Mouse (Mus musculus) frontal cortex, postnatal 36 days (tissue): ENCODE data around the gene Lrrc27.

Experiments
- DNase-seq, 2 experiments: peaks; one replicate each; pipeline ENCODE4 v3.0.0; 2022; ENCODE audit warnings: low spot score in 2 of 2

Gene Lrrc27

GRCm38 (mm10) chr7:139239432-139239831, 26.6 kb downstream of the Lrrc27 start:
- DNase-seq: no peak

GRCm38 (mm10) chr7:139246086-139246485, 33.3 kb downstream of the Lrrc27 start:
- DNase-seq: no peak

GRCm38 (mm10) chr7:139246931-139247880, 34.4 kb downstream of the Lrrc27 start:
- peak; percentile 50 to 70 for DNase-seq

DNA sequence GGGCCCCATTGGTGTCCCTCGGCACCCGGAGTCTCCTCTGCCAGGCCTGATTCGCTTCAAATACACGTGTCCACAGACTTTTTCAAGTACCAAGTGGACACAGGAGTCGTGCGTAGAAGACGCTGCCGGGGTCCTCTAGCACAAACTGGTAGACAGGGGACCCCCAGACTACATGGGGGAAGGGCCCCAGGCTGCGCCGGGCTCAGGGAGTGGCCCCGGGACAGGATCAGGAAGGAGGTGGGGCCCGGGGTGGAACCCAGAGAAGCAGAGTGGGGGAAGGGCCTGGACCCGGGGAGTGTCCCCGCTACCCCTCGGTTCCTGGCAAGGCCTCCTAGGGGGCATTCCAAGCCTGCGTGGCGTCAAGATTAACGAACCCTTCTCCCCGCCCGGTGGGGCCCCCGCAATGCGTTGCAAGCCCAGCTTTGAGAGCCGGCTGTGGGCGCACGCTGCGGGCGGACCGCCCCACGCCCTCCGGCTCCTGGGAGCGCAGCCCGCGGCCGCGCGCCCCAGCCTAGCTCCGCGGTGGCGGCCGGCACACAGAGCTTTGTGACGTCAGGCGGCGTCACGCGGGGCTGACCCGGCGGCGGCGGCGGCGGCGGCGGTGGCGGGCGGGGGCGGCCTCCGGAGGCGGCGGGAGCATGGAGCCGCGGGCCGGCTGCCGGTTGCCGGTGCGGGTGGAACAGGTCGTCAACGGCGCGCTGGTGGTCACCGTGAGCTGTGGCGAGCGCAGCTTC, 35.3 kb downstream of the Lrrc27 start, which contains the start of gene Pwwp2b:
Gene Pwwp2b, plus strand, starts transcription at position 602 of the 734 bp plus-strand sequence.
- DNase-seq: peak; percentile 69 to 72

- DNase-seq: no peak
These were observed 36.0 kb downstream of the Lrrc27 start for GRCm38 (mm10) chr7:139248615-139249405.

- no peak for DNase-seq
These were observed 36.8 kb downstream of the Lrrc27 start for GRCm38 (mm10) chr7:139249406-139250210.

DNA sequence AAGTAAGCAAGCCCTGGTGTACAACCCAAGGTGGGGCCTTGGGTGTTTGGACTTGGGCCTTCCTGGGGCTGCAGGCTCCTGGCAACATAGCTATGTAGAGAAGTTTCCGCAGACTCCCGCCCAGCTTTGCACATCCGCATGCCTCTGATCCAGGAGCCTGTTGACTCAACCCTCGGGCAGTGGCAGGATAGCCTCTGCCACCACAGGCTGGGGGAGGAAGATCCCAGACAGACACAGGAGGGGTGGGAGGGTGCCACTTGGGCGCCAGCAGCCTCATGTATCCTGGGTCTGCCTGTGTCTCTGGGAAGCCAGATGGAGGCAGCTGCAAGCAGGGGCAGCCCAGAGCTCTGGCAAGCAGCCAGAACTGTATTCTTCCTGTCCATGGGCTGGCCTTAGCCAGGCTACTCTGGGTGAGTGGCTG, 39.1 kb downstream of the Lrrc27 start:
- no peak for DNase-seq

- DNase-seq: no peak
These were observed 39.8 kb downstream of the Lrrc27 start for GRCm38 (mm10) chr7:139252566-139252965.

GRCm38 (mm10) chr7:139252986-139253385, 40.2 kb downstream of the Lrrc27 start:
- no peak for DNase-seq

DNA sequence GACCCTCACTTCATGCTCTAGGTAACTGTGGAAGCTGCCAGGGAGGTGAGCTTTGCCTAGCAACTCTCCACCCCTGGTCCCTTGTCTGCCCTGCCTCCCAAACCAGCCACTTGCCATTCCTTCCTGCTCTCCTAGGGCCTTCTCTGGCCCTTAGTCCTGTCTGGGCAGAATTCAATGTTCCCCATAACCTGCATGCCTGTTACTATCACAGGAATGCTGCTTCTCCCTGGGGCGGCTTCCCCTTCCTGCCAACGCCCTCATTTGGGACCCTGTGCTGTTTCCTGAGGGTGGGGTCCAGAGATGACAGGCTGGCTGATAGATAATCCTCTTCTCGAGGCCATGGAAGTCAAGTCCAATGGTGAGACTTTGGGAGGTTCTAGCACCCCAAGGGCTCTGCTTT, 40.7 kb downstream of the Lrrc27 start:
- DNase-seq: no peak

GRCm38 (mm10) chr7:139254626-139255025, 41.8 kb downstream of the Lrrc27 start:
- no peak for DNase-seq

DNA sequence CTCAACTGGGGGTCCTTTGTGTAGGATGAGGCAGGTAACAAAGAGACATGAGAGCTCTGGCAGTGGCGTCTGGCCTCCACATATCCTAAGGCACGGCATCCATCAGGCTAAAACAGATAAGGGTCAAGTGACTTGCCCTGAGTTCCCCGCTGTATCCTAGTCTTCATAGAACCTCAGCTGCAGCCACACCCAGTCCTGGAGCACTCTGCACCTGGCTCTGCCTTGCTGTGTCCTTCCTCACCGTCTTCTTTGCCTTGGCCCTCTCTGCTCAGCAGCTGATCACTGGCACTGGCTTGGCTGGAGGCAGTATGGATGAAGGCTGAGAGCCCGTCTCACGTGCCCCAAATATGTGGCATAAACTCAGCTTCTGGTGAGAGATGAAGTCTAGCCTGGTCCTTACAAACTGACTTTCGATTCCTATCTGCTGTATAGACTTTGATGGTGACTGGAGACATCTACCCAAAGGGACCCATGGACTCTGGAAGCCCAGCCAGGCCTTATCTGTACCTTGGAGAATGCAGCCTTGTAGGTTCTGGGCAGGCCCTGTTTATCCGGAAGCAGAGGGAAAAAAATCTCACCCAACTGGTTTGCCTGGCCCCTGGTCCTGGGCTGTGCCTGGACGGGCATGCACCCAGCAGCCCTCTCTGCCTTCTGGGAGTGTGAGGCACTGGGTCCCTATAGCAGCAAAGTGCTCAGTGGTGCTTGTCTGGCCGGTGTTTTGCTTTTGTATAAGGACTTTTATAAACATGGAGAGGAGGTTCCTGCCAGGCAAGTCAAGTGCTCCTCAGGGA, 45.2 kb downstream of the Lrrc27 start:
- DNase-seq: no peak

GRCm38 (mm10) chr7:139264337-139264736, 51.5 kb downstream of the Lrrc27 start:
- no peak for DNase-seq

DNA sequence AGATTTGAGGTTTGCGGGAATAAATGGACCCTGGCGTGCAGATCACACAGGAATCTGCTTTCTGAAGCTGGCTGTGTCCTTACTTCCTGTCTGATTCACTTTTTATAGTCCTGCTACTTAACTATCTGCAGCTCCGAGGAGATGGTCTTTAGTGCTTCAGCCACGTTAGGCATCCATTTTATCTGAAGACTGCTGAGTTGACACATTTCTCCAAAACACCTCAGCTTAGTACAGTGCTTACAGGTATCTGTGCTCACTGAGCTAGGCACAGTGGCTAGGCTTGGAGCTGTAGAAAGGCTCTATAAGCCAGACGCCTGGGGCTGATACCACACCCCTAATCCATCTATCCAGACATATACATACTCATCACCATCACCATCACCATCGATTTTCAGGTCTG, 52.8 kb downstream of the Lrrc27 start:
- DNase-seq: no peak

DNA sequence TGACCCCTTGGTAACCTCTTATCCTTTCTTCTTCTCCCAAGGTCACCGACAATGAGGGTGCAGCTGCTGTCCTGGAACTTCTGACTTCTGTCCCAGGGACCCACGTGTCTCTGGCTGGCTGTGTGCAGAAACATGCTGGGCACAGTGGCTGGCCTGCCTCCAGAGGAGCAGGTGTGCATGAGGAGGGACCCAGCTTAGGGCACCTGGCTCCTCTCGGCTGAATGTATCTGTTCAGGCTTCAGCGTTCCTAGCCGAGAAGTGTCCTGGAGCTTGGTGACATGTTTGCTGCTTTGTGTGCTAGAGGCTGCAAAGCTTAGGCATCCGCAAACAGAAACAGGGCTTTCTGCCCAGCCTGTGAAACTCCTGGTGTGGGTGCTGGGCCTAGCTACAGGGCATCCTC, 53.6 kb downstream of the Lrrc27 start:
- no peak for DNase-seq

DNA sequence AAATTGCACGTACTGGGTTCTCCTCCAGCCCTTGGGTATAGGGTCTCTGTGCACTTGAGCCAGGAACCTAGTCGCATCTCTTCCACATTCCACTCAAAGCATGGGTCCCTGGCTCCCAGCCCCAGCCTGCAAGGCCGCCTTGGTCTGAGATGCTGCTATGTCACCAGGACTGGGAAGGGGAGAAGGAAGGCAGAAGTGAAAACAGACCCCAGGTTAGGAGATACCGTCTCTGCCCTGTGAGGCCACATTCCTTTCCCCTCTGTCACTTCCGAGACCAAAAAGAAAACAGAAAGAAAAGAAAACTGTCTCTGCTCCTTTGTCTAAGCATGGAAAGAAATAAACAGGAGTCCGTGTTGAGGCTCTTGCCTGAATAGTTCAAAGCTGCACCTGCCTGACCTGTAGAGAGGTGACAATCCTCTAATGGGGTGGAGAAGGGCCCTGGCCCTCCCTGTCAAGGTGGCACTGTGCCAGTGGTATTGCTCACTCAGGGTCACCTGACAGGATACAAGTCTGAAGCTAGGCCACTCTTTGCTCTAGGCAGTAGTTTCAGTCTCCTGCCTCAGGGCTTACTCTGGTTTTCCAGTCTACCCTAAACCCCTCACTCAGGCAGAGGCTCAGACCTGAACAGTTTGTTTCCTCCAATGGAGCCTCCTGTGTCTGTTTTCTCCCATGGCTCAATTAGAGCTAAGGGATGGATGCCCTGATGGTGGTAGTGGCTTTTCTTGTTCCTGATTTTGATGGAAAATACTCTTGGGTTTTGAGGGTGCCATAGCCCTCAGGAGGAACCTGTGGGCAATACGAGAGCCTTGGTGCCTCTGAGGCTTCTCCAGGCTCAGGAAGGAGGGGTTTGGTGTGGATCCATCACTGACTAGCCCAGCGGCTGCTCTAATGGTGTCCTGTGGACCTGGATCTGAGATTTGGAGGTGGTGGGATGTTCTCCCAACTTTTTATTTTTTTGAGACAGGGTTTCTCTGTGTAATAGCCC, 54.4 kb downstream of the Lrrc27 start:
- no peak for DNase-seq

GRCm38 (mm10) chr7:139270738-139271137, 58.0 kb downstream of the Lrrc27 start:
- no peak for DNase-seq

GRCm38 (mm10) chr7:139271871-139272270, 59.1 kb downstream of the Lrrc27 start:
- peak; percentile 73 to 80 for DNase-seq
